Comparison of ENCODE assay signal across 10 mouse cellular contexts in the genomic region with DNA sequence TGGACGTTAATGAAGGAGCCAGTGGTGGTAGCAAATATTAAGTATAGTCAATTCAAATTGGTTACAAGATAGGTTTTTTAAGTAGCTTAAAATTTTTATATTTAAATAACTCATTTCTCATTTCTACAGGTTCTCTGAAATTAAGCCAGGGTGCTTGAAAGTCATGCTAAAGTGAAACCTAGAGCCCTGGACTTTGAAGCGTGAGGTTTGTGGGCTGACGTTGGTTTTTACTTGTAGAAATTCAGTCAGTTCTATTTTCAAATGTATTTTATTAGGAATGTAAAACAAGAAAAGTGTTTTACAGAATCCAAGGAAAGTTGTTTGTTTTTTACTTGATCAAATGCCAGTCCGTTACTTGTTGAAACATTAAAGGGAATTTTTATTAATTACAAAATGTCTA.
"Had no signal": no experiment of that assay in that cellular context is flagged by ENCODE, and none has a peak within 500 bp of the region (broad histone marks: within the 10 kb centered on the region; RNA-seq: fewer than 3 reads in every experiment).

No protein-coding gene starts in this region.

- ATAC-seq: midbrain, embryonic 13.5 days; midbrain, embryonic 16.5 days had no signal

- DNase-seq: lung, adult 18-20 months; lung, embryonic 14.5 days; lung, postnatal 10 days; right cerebral cortex, postnatal 25 days; right cerebral cortex, postnatal 4 days; spleen, adult 18-20 months; thymus, adult 18-20 months; thymus, postnatal 14 days had no signal
